Mouse (Mus musculus) c-Kit-positive CD71-negative TER-119-negative erythroid progenitor cells, embryonic 14.5 days (primary cell): Measurements from ENCODE around the gene Itgal.
"Not testable (repeated sequence)": the region's sequence is repeated elsewhere in the genome, so short reads cannot be mapped to it uniquely, and the experiment has no call there.

Experiments
- DNase-seq: peaks from one replicate; pipeline ENCODE4 v3.0.0-alpha.2; 2013; ENCODE audit warnings: low read depth

Gene Itgal

GRCm38 (mm10) chr7:127278311-127278710 is 17.7 kb upstream of the Itgal start:
- DNase-seq = no peak

- DNase-seq = no peak
Observed at GRCm38 (mm10) chr7:127280092-127280491, 16.0 kb upstream of the Itgal start.

- no peak for DNase-seq
Observed at GRCm38 (mm10) chr7:127281114-127281513, 14.9 kb upstream of the Itgal start.

GRCm38 (mm10) chr7:127282190-127282589 is 13.9 kb upstream of the Itgal start:
- no peak for DNase-seq

DNA sequence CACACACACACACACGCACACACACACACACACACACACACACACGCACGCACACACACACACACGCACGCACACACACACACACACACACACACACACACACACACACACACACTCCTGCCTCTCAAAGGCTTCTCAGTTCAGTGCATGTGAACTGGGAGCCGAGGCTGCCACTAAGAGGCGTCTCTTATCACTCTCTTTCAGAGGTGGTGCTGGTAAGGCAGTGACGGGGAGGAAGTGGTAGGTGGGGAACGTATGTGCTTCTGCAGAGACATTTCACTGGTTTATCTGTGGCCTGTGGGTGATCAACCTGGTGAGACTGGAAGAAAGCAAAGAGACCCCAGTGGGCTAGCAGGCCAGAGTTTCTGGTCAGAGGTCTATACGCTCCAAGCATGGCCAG is 10.9 kb upstream of the Itgal start:
- DNase-seq = no peak

GRCm38 (mm10) chr7:127287940-127288339 is 8.1 kb upstream of the Itgal start:
- DNase-seq = no peak

- DNase-seq = no peak
Observed at GRCm38 (mm10) chr7:127289306-127289705, 6.8 kb upstream of the Itgal start.

- no peak for DNase-seq
Observed at GRCm38 (mm10) chr7:127290142-127290541, 5.9 kb upstream of the Itgal start.

DNA sequence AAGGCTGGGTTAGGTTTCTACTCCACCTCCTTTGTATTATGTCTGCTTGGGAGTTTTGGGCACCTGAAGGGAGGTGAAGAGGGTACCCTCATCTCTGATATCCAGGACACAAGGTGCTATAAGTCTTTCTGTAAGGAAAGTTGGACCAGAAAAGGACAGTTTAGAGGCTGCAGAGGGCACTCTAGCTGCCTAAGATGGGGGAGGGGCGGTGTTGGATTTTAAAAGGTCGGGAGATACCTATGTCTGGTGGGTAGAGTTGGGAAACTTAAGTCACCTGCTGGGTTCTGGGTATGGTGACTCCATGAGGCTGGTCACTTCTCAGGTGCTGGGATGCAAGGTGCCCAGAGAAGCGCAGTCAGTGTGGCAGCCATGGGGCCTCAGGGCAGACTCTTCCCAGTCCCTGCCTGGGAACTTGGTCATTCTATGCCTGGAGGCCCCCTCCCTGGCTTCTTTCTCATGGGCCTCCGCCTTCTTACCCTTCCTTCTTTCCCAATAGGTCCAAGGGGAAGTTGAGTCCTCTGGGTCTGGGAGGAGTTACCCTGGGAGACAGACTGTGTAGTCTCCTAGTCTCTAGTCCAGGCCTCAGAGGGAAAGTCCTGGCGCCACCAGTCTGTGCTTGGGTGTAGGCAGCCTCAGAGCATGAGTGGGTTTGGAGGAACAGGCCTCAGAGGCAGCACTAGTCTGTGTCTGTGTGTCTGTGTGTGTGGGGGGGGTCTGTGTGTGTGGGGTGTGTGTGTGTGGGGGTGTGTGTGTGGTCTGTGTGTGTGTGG is 911 bp downstream of the Itgal start:
- DNase-seq = no peak

- no peak for DNase-seq
Observed at GRCm38 (mm10) chr7:127297586-127298193, 1.6 kb downstream of the Itgal start.

DNA sequence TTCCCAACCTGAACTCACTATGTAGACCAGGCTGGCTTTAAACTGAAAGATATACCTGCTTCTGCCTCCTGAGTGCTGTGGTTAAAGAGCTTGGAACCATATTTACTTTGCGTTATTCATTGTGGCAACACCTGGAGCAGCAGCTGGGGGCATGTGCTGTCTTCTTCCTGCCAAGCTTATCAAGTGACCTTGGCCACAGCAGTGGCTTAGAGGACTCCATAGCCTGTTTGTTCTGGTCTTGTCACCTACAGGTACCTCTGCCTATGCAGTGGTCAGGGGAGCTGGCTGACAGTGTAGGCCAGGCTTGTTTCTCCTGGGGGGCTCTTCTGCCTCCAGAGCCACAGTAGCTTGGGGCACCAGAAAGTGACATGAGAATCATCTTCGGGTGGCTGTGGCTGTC is 12.4 kb downstream of the Itgal start:
- DNase-seq = no peak

DNA sequence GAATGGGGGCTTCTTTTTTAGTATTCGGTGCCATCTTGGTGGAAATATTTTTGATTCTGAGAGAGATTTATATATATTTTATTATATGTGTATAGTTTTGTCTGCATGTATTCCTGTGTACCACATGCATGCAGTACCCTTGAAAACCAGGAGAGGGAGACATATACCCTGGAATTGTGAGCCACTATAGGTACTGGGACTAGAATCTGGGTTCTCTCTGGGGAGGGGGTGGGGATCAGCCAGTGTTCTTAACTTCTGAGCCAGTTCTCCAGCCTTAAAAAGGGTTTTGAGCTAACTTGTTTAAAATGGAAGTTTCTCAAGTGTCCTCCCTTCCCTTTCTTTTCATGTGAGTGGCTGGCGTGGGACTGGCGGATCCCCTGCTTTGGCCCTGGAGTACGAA is 12.8 kb downstream of the Itgal start:
- no peak for DNase-seq

DNA sequence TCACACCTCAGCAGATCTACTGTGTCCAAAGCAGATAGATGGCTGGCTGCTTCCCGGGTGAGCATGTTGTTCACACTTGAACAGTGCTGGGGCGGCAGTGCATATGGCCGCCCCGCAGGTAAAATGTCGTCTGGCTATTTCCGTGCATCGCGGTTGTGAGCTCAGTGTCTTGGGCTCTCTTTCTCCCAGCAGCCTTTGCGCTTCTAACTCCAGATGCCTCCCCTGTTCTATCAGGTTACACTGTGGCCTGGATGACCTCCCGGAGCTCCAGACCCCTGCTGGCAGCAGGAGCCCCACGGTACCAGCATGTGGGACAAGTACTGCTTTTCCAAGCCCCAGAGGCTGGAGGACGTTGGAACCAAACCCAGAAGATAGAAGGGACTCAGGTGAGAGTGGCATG is 13.9 kb downstream of the Itgal start:
- no peak for DNase-seq

- DNase-seq = no peak
Observed at GRCm38 (mm10) chr7:127313912-127314311, 17.9 kb downstream of the Itgal start.

DNA sequence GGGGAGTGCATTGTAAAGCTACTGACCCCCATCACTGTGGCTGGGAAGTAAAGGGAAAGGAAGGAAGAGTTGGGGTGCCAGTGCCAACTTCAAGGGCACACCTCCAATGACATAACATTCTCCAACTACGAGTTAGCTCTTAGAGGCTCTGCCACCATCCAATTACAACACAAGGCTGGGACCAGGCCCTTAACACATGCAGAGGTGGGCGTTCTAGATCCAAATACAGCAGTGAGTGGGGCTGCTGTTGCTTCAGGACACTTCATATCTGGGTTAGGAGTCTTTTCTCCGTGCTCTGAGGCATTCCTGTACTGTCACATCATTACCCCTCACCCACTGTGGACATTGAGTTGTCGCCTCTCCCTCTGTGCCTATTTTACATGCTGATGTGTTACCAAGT is 25.0 kb downstream of the Itgal start:
- DNase-seq = no peak

DNA sequence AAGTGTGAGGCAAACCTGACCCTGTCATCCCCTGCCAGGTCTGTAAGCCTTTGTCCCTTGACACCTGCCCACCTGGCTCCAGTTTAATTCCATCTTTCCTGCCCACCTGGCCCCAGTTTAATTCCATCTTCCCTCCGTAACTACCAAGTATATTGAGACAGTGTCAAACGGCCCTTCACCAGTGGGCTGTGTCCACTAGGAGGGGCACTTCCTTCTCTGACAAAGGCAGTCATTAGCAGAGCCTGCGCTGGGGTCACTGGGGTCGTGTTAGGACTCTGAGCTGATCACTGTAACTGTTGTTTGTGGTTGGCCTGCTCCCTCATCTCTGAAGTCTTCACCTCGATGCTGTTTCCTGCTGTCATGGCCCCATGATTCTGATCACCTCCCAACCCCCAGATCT is 26.0 kb downstream of the Itgal start:
- no peak for DNase-seq

DNA sequence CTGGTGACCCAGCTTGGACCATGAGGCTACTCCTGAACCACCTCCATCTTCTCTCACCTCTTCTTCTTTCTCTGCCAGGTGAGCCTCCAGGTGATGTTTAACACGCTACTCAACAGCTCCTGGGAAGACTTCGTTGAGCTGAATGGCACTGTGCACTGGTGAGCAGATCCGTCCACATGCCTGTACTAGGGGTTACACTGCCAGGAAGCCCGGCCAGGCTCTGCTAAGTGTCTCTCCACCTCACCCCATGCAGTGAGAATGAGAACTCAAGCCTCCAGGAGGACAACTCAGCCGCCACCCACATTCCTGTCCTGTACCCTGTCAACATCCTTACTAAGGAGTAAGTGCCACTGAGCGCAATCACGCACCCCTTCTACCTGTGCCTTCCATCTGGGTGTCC is 28.9 kb downstream of the Itgal start:
- DNase-seq = no peak

DNA sequence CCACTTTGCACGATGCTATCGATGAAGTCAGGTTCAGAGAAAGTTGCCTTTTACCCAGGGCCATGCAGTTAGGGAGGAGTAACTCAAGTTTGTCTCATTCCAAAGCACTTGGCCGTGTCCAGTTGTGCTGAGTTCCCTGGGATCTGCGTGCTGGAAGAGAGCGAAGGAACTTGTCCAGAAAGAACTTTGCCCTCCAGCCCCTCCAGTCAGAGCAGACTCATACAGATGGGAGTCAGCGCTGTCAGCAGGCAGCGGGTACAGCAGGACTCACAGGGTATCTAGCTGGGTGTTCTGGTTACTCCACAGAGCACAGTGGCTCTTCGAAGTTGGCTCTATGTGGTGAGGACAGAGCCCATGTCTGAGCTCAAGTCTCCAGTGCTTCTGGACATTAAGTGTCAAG is 29.5 kb downstream of the Itgal start:
- DNase-seq = no peak

- no peak for DNase-seq
Observed at GRCm38 (mm10) chr7:127326685-127327084, 30.6 kb downstream of the Itgal start.

DNA sequence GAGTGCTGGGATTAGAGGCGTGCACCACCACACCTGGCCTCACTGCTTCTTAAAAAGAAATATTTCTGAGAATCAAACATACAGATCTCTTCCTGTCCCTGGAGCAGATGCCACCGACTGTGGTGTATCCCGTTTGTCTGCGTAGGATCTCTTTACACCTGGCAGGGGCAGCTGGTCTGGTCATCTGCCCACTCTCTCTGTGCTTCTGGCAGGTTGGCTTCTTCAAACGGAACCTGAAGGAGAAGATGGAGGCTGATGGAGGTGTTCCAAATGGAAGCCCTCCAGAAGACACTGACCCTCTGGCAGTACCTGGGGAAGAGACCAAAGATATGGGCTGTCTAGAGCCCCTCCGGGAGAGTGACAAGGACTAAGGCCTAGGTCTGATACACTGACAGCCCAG is 37.2 kb downstream of the Itgal start:
- DNase-seq = no peak

- no peak for DNase-seq
Observed at GRCm38 (mm10) chr7:127335604-127336003, 39.5 kb downstream of the Itgal start.

GRCm38 (mm10) chr7:127337636-127338035 is 41.6 kb downstream of the Itgal start:
- DNase-seq = no peak

- no peak for DNase-seq
Observed at GRCm38 (mm10) chr7:127341356-127341755, 45.3 kb downstream of the Itgal start.

DNA sequence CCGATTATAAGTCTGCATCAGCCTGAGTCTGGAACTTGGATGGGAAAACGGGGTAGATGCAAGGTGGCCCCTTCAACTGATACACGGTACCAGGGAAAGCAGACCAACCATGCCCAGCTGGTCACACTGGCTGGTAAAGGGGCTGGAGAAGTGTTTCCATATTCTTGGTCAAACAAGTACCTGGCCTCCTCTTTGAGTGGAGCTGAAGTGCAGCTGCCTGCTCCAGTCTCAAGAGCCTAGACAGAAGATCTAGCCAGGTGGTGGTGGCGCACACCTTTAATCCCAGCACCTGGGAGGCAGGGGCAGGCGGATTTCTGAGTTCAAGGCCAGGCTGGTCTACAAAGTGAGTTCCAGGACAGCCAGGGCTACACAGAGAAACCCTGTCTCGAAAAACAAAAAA is 45.8 kb downstream of the Itgal start:
- not testable (repeated sequence) for DNase-seq
